Mouse (Mus musculus) cerebellum, adult 2 months (tissue): Measurements from ENCODE around the gene Hpse2.

ENCODE experiments used
- CTCF ChIP-seq: fragments of 200-500 bp; IDR thresholded peaks from 2 replicates; pipeline ENCODE4 v1.5.1; 2011; ENCODE audit warnings: low read depth, mild to moderate bottlenecking, control low read depth, low read length, moderate library complexity, borderline replicate concordance; ENCODE audit not compliant: insufficient read depth
- POLR2A ChIP-seq: fragments of 200-500 bp; IDR thresholded peaks from 2 replicates; pipeline ENCODE4 v1.6.1; 2011; ENCODE audit warnings: low read length, control low read depth, borderline replicate concordance; ENCODE audit not compliant: insufficient read depth

GRCm38 (mm10) chr19:42741884-42742283 is 646.3 kb downstream of the Hpse2 start:
- TF ChIP-seq CTCF: no peak
- TF ChIP-seq POLR2A: no peak
